Mouse (Mus musculus) MN1 (cell line): ENCODE measurements around the gene Exoc2.

Source experiments
- DNase-seq: peaks from one replicate; pipeline ENCODE4 v3.0.0-alpha.2; 2016; ENCODE audit warnings: low spot score

Exoc2 gene

DNA sequence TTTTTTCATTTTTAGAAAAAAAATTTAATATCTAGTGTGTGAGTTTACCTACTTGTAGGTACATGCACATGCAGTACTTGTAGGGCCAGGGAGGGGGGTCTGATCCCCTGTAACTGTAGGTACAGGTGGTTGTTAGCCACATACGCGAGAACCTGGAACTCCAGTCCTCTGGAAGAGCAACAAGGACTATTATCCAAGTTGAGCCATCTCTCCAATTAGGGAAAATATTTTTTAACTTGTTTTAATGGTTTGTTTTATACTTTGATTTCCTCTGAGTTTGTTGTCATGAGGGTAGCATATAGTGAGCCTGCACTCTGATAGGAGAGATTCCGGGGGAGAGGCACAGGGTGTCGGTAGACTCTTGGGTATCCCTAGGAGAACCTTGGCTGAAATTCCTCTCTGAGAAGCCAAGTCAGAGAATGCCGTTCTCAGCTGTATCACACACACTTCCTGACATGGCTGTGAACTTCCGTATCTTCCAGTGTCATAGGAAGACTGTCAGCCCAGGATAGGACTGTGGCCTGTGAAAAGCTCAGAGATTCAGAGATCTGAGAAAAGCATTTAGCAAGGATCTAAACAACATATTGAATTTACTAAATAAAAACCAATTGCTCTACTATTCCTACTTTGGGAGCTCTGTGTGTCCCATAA lies 206.3 kb downstream of the Exoc2 start:
- no peak for DNase-seq

DNA sequence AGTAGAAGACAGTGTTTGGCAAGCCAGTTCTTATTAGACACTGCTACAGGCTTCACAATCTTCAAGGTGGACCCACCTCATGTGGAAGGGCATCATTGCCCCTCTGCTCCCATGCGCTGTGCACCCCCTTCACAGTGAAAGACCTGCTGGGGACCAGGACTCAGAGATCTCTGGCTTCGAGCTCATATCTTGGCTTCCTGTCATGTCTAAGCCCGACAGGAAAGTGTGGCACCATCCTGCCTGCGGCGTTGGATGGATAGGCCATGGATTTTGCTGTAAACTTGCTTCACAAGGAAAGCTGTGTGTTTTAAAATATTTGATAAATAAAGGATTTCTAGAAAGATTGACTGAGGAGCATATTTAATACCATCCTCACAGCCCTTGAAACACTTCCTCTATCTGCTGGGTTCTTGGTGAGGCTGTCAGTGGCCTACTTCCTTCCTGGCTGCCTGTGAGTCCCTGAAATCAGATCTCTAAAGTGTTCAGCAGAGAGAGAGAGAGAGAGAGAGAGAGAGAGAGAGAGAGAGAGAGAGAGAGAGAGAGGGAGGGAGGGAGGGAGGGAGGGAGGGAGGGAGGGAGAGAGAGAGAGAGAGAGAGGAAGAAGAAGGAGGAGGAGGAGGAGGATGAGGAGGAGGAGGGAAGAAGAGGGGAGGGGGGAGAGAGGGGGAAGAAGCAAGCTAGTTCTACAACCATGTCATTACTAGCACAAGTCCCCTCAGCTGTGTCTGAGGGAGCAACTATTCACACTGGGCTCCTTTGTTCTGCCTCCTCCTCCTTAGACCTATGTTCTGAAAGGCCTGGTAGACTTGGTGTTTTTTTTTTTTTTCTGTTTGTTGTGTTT lies 207.0 kb downstream of the Exoc2 start:
- no peak for DNase-seq

DNA sequence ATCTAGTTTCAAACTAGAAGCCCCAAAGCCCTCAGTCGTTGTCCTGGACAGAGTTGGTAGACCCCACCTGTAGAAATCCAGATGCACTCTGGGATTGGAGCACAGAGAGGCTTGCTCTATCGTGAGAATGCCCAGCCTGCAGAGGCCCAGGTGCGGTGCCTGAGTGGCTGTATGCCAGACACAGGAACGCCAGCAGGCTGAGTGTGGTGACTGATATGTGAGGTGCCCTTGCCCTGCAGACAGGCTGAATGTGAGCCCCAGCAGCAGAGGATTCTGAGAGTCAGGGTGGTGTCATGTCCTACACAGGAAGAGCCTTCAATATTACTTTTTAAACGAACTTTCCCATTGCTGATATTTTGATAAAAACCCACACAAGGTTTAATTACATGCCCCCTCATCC lies 208.0 kb downstream of the Exoc2 start:
- DNase-seq: no peak

DNA sequence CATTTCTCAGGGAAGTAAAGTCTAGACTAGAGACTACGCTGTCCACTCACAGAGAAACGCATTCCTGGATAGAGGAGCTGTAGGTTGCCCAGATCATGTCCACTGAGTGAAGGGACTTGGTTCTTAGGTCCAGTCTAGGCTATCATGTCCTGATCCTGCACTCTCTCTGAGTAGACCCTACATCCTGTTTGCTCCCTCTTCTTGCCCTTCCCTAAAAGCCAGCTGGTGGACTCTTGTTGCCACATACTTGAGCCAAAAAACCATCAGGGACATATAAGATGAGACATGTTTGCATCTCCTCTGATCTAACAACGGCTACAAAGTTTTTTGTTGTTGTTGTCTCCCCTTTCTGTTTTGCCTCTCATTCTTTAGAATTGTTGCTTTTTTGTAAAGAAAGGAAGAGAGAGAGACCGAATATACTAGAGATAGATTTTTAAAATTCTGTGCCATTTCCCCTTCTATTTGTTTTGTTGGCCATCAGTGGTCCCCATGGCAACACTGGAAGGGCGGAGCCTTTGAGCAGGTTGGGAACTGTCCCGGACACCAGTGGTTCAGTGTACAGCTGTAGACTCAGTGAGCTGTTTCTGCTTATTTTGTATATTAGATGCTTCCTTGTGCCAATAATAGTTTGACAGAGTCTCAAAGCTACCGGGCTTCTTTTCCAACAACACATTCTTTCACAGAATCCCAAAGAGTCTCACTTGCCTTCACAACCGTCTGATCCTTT lies 209.7 kb downstream of the Exoc2 start:
- DNase-seq: no peak
